Mouse (Mus musculus) common myeloid progenitor, adult 5-6 weeks (primary cell): ENCODE data around the gene Pnldc1. TPM values are rescaled to one million over a fixed set of nuclear protein-coding genes. Genes with fewer than 3 reads are reported as not detected.
"Not testable (repeated sequence)": the region's sequence is repeated elsewhere in the genome, so short reads cannot be mapped to it uniquely, and the experiment has no call there.

ENCODE experiments used
- ATAC-seq: replicated peaks from 2 replicates; pipeline ENCODE4 v1.8.0; 2016; ENCODE audit warnings: low read depth, mild to moderate bottlenecking, moderate TSS enrichment, inconsistent platforms; ENCODE audit not compliant: poor library complexity, severe bottlenecking
- total RNA-seq: library from RNA; stranded (forward); fragments of 200-1000, 187-1606 nt; gene quantifications from 2 replicates; pipeline ENCODE4 v1.2.3, GENCODE M21; 2017

The Pnldc1 gene
- not detected in 2 replicates for total RNA-seq

- no peak for ATAC-seq
These were observed at the start of gene Pnldc1 for GRCm38 (mm10) chr17:12909361-12910280. Gene Pnldc1, minus strand, starts transcription at chr17:12910230.

- ATAC-seq: 0 out of 2 replicates have a peak, but pooled peaks have one; percentile 9
These were observed 49.3 kb upstream of the Pnldc1 start for GRCm38 (mm10) chr17:12959377-12959776.

GRCm38 (mm10) chr17:12956664-12957063 is 46.6 kb upstream of the Pnldc1 start:
- ATAC-seq: no peak

- no peak for ATAC-seq
These were observed 39.6 kb upstream of the Pnldc1 start for GRCm38 (mm10) chr17:12949669-12950068.

GRCm38 (mm10) chr17:12942459-12943162 is 32.6 kb upstream of the Pnldc1 start:
- ATAC-seq: no peak

GRCm38 (mm10) chr17:12941543-12942260 is 31.7 kb upstream of the Pnldc1 start:
- no peak for ATAC-seq

GRCm38 (mm10) chr17:12940151-12940805 is 30.2 kb upstream of the Pnldc1 start, which contains the start of gene Acat3:
Gene Acat3, minus strand, starts transcription at chr17:12940600.
- ATAC-seq: peak; percentile 66

- peak; percentile 28; the same call in 1 of the 2 replicates for ATAC-seq
These were observed 29.5 kb upstream of the Pnldc1 start for GRCm38 (mm10) chr17:12939377-12940148.

- ATAC-seq: no peak
These were observed 28.0 kb upstream of the Pnldc1 start for GRCm38 (mm10) chr17:12938077-12938476.

GRCm38 (mm10) chr17:12937412-12937970 is 27.5 kb upstream of the Pnldc1 start:
- no peak for ATAC-seq

GRCm38 (mm10) chr17:12935719-12936118 is 25.7 kb upstream of the Pnldc1 start:
- ATAC-seq: no peak

GRCm38 (mm10) chr17:12931576-12931975 is 21.5 kb upstream of the Pnldc1 start:
- ATAC-seq: not testable (repeated sequence)

GRCm38 (mm10) chr17:12925703-12926180 is 15.7 kb upstream of the Pnldc1 start:
- ATAC-seq: no peak

- no peak for ATAC-seq
These were observed 15.0 kb upstream of the Pnldc1 start for GRCm38 (mm10) chr17:12925001-12925400.

GRCm38 (mm10) chr17:12921073-12921472 is 11.0 kb upstream of the Pnldc1 start:
- ATAC-seq: peak; percentile 43

- peak; percentile 26 for ATAC-seq
These were observed 6.8 kb upstream of the Pnldc1 start for GRCm38 (mm10) chr17:12916588-12917380.

GRCm38 (mm10) chr17:12915881-12916583 is 6.0 kb upstream of the Pnldc1 start, which contains the start of gene Mrpl18:
Gene Mrpl18, minus strand, starts transcription at chr17:12916345.
- peak; percentile 96 for ATAC-seq
